Mouse (Mus musculus) lung, adult 2 months (tissue): ENCODE results near the gene Arhgap24.

Source experiments
- CTCF ChIP-seq: fragments of 200-500 bp; IDR thresholded peaks from 2 replicates; pipeline ENCODE4 v1.5.1; 2011; ENCODE audit warnings: mild to moderate bottlenecking, low read length, control low read depth; ENCODE audit not compliant: insufficient read depth
- POLR2A ChIP-seq: fragments of 200-500 bp; IDR thresholded peaks from 2 replicates; pipeline ENCODE4 v1.6.1; 2011; ENCODE audit warnings: low read depth, mild to moderate bottlenecking, control low read depth, low read length, borderline replicate concordance; ENCODE audit errors: extremely low read depth

GRCm38 (mm10) chr5:102719368-102719972 is 238.3 kb downstream of the Arhgap24 start:
- no peak for TF ChIP-seq CTCF
- TF ChIP-seq POLR2A, result no peak
